Mouse (Mus musculus): Measurements from ENCODE around the gene Cmbl.

DNA sequence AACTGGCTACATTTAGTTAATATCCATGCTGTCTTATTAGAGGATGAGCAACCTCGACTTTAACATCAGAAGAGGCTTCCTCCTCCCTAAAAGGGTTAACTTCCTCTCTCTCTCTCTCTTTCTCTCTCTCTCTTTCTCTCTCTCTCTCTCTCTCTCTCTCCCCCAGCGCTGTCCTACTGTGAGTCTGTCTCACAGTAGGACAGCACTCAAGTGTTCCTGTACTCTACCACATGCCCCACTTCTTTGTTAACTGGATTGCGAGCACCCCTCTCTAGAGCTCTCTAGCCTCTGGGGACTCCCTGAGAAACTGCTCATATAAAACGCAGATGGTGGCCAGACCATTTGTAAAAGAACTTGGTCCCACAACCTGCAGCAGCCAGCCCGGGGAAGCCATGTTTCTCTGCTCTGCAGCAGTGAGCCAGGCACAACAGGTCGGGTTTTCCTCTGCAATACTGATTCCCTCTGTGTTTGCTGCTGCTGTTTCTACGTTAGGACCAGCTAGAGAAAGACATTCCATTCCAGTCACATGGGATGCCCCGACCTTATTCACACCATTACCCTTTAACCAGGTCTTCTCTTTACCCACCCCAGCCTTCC, 29.8 kb upstream of the Cmbl start:
- TF ChIP-seq GATA1 (IDR thresholded peaks at IDR 0.05; ENCODE audit: borderline replicate concordance, low read length) (no peak), FLI1 (IDR thresholded peaks at IDR 0.05; ENCODE audit: low read length) (no peak)
